In genomic region chr10:85006573-85007310, GRCm38 (mm10) we compare ENCODE assay signal across 14 mouse cellular contexts.
"Had no signal": no experiment of that assay in that cellular context is flagged by ENCODE, and none has a peak within 500 bp of the region (broad histone marks: within the 10 kb centered on the region; RNA-seq: fewer than 3 reads in every experiment).

No protein-coding gene starts in this region.

- H3K9ac ChIP-seq: intestine, embryonic 15.5 days; lung, embryonic 14.5 days; midbrain, embryonic 12.5 days; neural tube, embryonic 13.5 days had no signal

- H3K9me3 ChIP-seq: intestine, embryonic 15.5 days; limb, embryonic 10.5 days; megakaryocyte, embryonic 14.5 days; midbrain, embryonic 12.5 days; neural tube, embryonic 13.5 days had no signal

- H3K27ac ChIP-seq: intestine, embryonic 15.5 days; left cerebral cortex, adult 2 months; limb, embryonic 10.5 days; midbrain, embryonic 12.5 days; stomach, postnatal 0 days had no signal

- H3K4me3 ChIP-seq: intestine, embryonic 15.5 days; left cerebral cortex, adult 2 months; limb, embryonic 10.5 days; megakaryocyte, embryonic 14.5 days; midbrain, embryonic 12.5 days; neural tube, embryonic 13.5 days had no signal

- ATAC-seq: midbrain, embryonic 16.5 days had no signal

- H3K4me1 ChIP-seq: intestine, embryonic 15.5 days; limb, embryonic 10.5 days had no signal

- H3K36me3 ChIP-seq: intestine, embryonic 15.5 days had no signal

- H3K27me3 ChIP-seq: intestine, embryonic 15.5 days; megakaryocyte, embryonic 14.5 days; midbrain, embryonic 12.5 days; neural tube, embryonic 13.5 days had no signal

- H3K4me2 ChIP-seq: intestine, embryonic 15.5 days; lung, embryonic 14.5 days; midbrain, embryonic 12.5 days; neural tube, embryonic 13.5 days had no signal

- DNase-seq: kidney, adult 18-20 months; kidney, postnatal 25 days; lung, embryonic 14.5 days; lung, postnatal 10 days; lung, postnatal 4 days; right cerebral cortex, postnatal 25 days had no signal
